ENCODE assay signal across 8 mouse cellular contexts in the genomic region with DNA sequence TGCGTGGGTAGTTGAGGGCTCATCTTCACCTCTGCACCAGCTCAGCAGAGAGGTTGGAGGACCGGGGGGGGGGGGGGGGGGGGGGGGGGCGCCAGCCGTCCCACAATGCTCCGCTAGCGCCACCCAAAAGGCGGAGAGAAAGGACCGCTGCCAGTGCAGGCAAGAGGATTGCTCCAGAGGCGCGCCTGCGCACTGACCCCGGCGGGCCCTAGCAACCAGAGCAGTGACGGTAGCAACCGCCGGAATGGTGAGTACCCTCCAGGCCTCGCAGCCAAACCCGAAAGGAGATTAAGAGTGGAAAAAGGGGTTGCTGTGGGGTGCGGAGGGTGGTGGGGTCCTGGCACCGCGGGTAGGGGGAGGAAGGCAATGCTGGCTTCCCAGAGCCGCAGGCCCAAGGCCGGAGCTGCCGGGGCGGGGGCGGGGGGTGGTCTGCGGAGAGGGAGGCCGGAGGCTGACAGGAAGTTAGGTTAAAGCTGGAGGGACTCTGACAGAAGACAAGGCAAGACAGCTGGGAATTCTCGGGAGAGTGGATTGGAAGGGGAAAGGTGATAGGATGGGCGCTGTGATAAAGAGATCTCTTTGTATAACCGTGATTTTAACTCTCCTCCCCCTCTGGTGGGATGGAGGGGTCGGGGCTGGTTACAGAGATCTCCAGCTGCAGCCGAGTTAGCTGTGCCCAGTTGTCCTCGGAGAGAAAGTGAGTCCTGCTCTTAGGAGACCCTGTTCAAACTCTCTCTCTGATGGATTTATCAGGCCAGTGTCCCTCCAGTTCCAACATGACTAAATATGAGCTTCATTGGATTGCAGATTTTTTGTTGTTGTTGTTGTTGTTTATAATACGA. TPM values are rescaled to one million over a fixed set of nuclear protein-coding genes. Genes with fewer than 3 reads are reported as not detected.
DNase-seq lines count a peak whose midpoint lies in the region; ATAC-seq and TF ChIP-seq lines count a peak whose summit lies in the region.

A gene (plus strand): TSS at position 214 of the 842 bp plus-strand sequence.

- no peaks in the 10 kb centered on the region for H3K9me3 ChIP-seq in hindbrain, embryonic 12.5 days (replicated peaks)
- no peaks in the 10 kb centered on the region for H3K9me3 ChIP-seq in lung, postnatal 0 days (ENCODE audit: low read length)

- TF ChIP-seq EP300 in lung, postnatal 0 days (IDR thresholded peaks at IDR 0.05) = no peak

- peak within 1 kb of the TSS; percentile 52; the same call in 1 of the 2 replicates for H3K27ac ChIP-seq in hindbrain, embryonic 12.5 days
- H3K27ac ChIP-seq in lung, postnatal 0 days (ENCODE audit: low read length) = no peak within 1 kb of the TSS

- peak within 1 kb of the TSS; percentile 85 for H3K4me3 ChIP-seq in hindbrain, embryonic 12.5 days
- H3K4me3 ChIP-seq in lung, postnatal 0 days (ENCODE audit: low read depth, low read length) = peak within 1 kb of the TSS; percentile 75

- no peaks in the 10 kb centered on the region for H3K27me3 ChIP-seq in hindbrain, embryonic 12.5 days
- H3K27me3 ChIP-seq in lung, postnatal 0 days (replicated peaks; ENCODE audit: insufficient read depth, low read length) = no peaks in the 10 kb centered on the region

- H3K36me3 ChIP-seq in hindbrain, embryonic 12.5 days = no peaks in the 10 kb centered on the region
- H3K36me3 ChIP-seq in lung, postnatal 0 days (ENCODE audit: insufficient read depth, low read length) = no peaks in the 10 kb centered on the region

- peak; percentile 97 for ATAC-seq in hindbrain, embryonic 12.5 days (ENCODE audit: low FRiP score)
- ATAC-seq in lung, postnatal 0 days = peak; percentile 99

- peak; percentile 35 for TF ChIP-seq CTCF in lung, postnatal 0 days (IDR thresholded peaks at IDR 0.05)

- WGBS in hindbrain, embryonic 12.5 days = 2% methylated on average over 31 of the region's 35 CpGs
- 3% methylated on average over 33 of the region's 35 CpGs for WGBS in lung, postnatal 0 days

- H3K4me1 ChIP-seq in hindbrain, embryonic 12.5 days = peaks cover 8% of the 10 kb centered on the region
- peaks cover 5% of the 10 kb centered on the region; the same call in 1 of the 2 replicates for H3K4me1 ChIP-seq in lung, postnatal 0 days (ENCODE audit: insufficient read depth, low read depth, low read length)

- peak; percentile 97 for DNase-seq in NIH3T3 (ENCODE audit: low read depth)
- peak; percentile 92 to 96 for DNase-seq in cerebellum, postnatal 10 days
- DNase-seq in frontal cortex, postnatal 10 days (ENCODE audit: low spot score in 2 of 2) = peak; percentile 78 to 87
- DNase-seq in layer of hippocampus, postnatal 10 days (ENCODE audit: low spot score in 2 of 2) = peak; percentile 86 to 89
- DNase-seq in lung, postnatal 0 days (ENCODE audit: low spot score) = peak; percentile 96
- peak; percentile 79 for DNase-seq in ovary, postnatal 14 days (ENCODE audit: low spot score)
- peak; percentile 73 to 81 for DNase-seq in thymus, postnatal 10 days (ENCODE audit: low spot score in 2 of 2)

- peak within 1 kb of the TSS; percentile 78 for H3K4me2 ChIP-seq in hindbrain, embryonic 12.5 days (replicated peaks)
- peak within 1 kb of the TSS; percentile 72 for H3K4me2 ChIP-seq in lung, postnatal 0 days (replicated peaks; ENCODE audit: low read depth, low read length)

- H3K9ac ChIP-seq in hindbrain, embryonic 12.5 days = peak within 1 kb of the TSS; percentile 81
- H3K9ac ChIP-seq in lung, postnatal 0 days (replicated peaks; ENCODE audit: low read depth) = peak within 1 kb of the TSS; percentile 27; the same call in 1 of the 2 replicates

RNA-seq across cellular contexts. Expression of the gene that starts here (rescaled TPM):
- 8.7 and 11.2 TPM in 2 replicates for polyA plus RNA-seq in hindbrain, embryonic 12.5 days (2016; fragmentation: Nextera tagmentation; extraction: Ambion mirVana)
- total RNA-seq in layer of hippocampus, postnatal 10 days (2021) = 10 to 100 TPM; 80.0 to 82.5 TPM
- 3.1 and 4.5 TPM in 2 replicates for polyA plus RNA-seq in lung, postnatal 0 days (2015; fragmentation: Nextera tagmentation; extraction: Ambion mirVana)
